Mouse (Mus musculus) ES-E14 (cell line): ENCODE data around the gene Ces1e. TPM values are rescaled to one million over a fixed set of nuclear protein-coding genes. Genes with fewer than 3 reads are reported as not detected.
"Not testable (repeated sequence)": the region's sequence is repeated elsewhere in the genome, so short reads cannot be mapped to it uniquely, and the experiment has no call there.

ENCODE experiments used
- DNase-seq: peaks from one replicate; pipeline ENCODE4 v3.0.0-alpha.2; 2013; ENCODE audit warnings: low read depth, low spot score
- H3K27ac ChIP-seq: 2 replicates; pipeline ENCODE4 v1.5.1; 2012; ENCODE audit warnings: low read depth, mild to moderate bottlenecking, low read length, moderate library complexity, mixed read lengths; ENCODE audit not compliant: poor library complexity, insufficient read depth, severe bottlenecking
- H3K36me3 ChIP-seq: 2 replicates; pipeline ENCODE4 v1.6.1; 2012; ENCODE audit warnings: mild to moderate bottlenecking, low read length, moderate library complexity, mixed read lengths; ENCODE audit not compliant: control insufficient read depth, poor library complexity, insufficient read depth, severe bottlenecking
- H3K4me1 ChIP-seq, 2 experiments: fragments of 150-350 bp in 1 of 2; sonication (generic) in 1 of 2; 2 replicates each; pipeline ENCODE4 v1.6.1; 2012; ENCODE audit warnings: low read length in 2 of 2, mild to moderate bottlenecking in 1 of 2, mixed read lengths in 1 of 2; ENCODE audit not compliant: control insufficient read depth in 2 of 2, insufficient read depth in 2 of 2, poor library complexity in 1 of 2
- H3K4me3 ChIP-seq, 2 experiments: fragments of 150-350 bp in 1 of 2; sonication (generic) in 1 of 2; 2 replicates each; pipeline ENCODE4 v1.5.1; 2012; ENCODE audit warnings: low read length in 2 of 2, low read depth in 1 of 2, mild to moderate bottlenecking in 1 of 2, mixed read lengths in 1 of 2; ENCODE audit not compliant: insufficient read depth in 1 of 2, poor library complexity in 1 of 2, severe bottlenecking in 1 of 2
- H3K9ac ChIP-seq: 2 replicates; pipeline ENCODE4 v1.6.1; 2012; ENCODE audit warnings: low read depth, mild to moderate bottlenecking, low read length, mixed read lengths; ENCODE audit not compliant: poor library complexity, insufficient read depth, severe bottlenecking
- H3K9me3 ChIP-seq: fragments of 150-350 bp; sonication (generic); 2 replicates; pipeline ENCODE4 v1.6.1; 2012; ENCODE audit warnings: low read depth, mild to moderate bottlenecking, low read length; ENCODE audit not compliant: control insufficient read depth, insufficient read depth
- CHD2 ChIP-seq: IDR thresholded peaks from 2 replicates; pipeline ENCODE4 v1.6.1; 2014; ENCODE audit warnings: mild to moderate bottlenecking, low read depth, low read length, inconsistent platforms
- HCFC1 ChIP-seq: IDR thresholded peaks from 2 replicates; pipeline ENCODE4 v1.6.1; 2012; ENCODE audit warnings: low read length, inconsistent platforms, borderline replicate concordance; ENCODE audit not compliant: insufficient read depth
- MAFK ChIP-seq: IDR thresholded peaks from 2 replicates; pipeline ENCODE4 v1.6.1; 2014; ENCODE audit warnings: mild to moderate bottlenecking, low read depth, low read length, inconsistent platforms; ENCODE audit not compliant: insufficient read depth
- ZC3H11A ChIP-seq: IDR thresholded peaks from 2 replicates; pipeline ENCODE4 v1.6.1; 2012; ENCODE audit warnings: low read depth, mild to moderate bottlenecking, inconsistent platforms, low read length, borderline replicate concordance
- ZNF384 ChIP-seq: IDR thresholded peaks from 2 replicates; pipeline ENCODE4 v1.6.1; 2012; ENCODE audit warnings: low read depth, low read length, inconsistent platforms
- in situ Hi-C, 2 experiments: fragments of 600-800 bp; cut with MboI; formaldehyde crosslinking; loops; one replicate each; pipeline ENCODE4 v1.15.1; 2025; ENCODE audit warnings: low sequenced_read_pairs in 2 of 2, inconsistent platforms in 1 of 2; ENCODE audit not compliant: unreplicated experiment in 2 of 2
- total RNA-seq: library from RNA; depleted of rRNA; stranded (reverse); fragments of 300-350 nt; gene quantifications from 2 replicates; pipeline ENCODE4 v1.2.3, GENCODE M21; 2012

Gene Ces1e
- total RNA-seq, 1 experiment, result not detected

- H3K27ac ChIP-seq, result no peak overlapping the region
- no peak overlapping the region for H3K9ac ChIP-seq
- DNase-seq, result no peak
- in situ Hi-C loops, result no loop called here
- H3K4me1 ChIP-seq, result no peaks in the 10 kb centered on the region
- H3K4me3 ChIP-seq, result no peak overlapping the region
- H3K36me3 ChIP-seq, result no peaks in the 10 kb centered on the region
- TF ChIP-seq ZNF384, result no peak
- TF ChIP-seq HCFC1, result no peak
- TF ChIP-seq ZC3H11A, result no peak
- TF ChIP-seq MAFK, result no peak
- TF ChIP-seq CHD2, result no peak
- no peaks in the 10 kb centered on the region for H3K9me3 ChIP-seq
These were observed 5.3 kb upstream of the Ces1e start for GRCm38 (mm10) chr8:93234706-93235105.

GRCm38 (mm10) chr8:93234068-93234467 lies 4.6 kb upstream of the Ces1e start:
- Histone ChIP-seq H3K9me3 (no peaks in the 10 kb centered on the region), H3K9ac (no peak overlapping the region), H3K4me1 (no peaks in the 10 kb centered on the region), H3K36me3 (no peaks in the 10 kb centered on the region), H3K27ac (no peak overlapping the region), H3K4me3 (no peak overlapping the region)
- DNase-seq, result no peak
- in situ Hi-C loops, result no loop called here
- TF ChIP-seq HCFC1 (no peak), CHD2 (no peak), MAFK (no peak), ZC3H11A (no peak), ZNF384 (no peak)

- no peaks in the 10 kb centered on the region for H3K9me3 ChIP-seq
- TF ChIP-seq ZNF384, result no peak
- TF ChIP-seq HCFC1, result no peak
- no peak for TF ChIP-seq MAFK
- no peak for TF ChIP-seq CHD2
- no peak for TF ChIP-seq ZC3H11A
- H3K4me3 ChIP-seq, result no peak overlapping the region
- H3K27ac ChIP-seq, result no peak overlapping the region
- no peak overlapping the region for H3K9ac ChIP-seq
- no peaks in the 10 kb centered on the region for H3K4me1 ChIP-seq
- in situ Hi-C loops, result no loop called here
- no peak for DNase-seq
- H3K36me3 ChIP-seq, result no peaks in the 10 kb centered on the region
These were observed 597 bp downstream of the Ces1e start for GRCm38 (mm10) chr8:93228673-93229370.

- H3K36me3 ChIP-seq, H3K9ac ChIP-seq, DNase-seq, H3K4me3 ChIP-seq, in situ Hi-C loops, H3K27ac ChIP-seq, H3K9me3 ChIP-seq, H3K4me1 ChIP-seq: not testable (repeated sequence)
These were observed 2.9 kb downstream of the Ces1e start for GRCm38 (mm10) chr8:93226471-93226870.

GRCm38 (mm10) chr8:93221896-93222295 lies 7.5 kb downstream of the Ces1e start:
- no peak overlapping the region for H3K27ac ChIP-seq
- TF ChIP-seq HCFC1 (no peak), CHD2 (no peak), ZC3H11A (no peak), ZNF384 (no peak), MAFK (no peak)
- no peaks in the 10 kb centered on the region for H3K9me3 ChIP-seq
- no peak for DNase-seq
- H3K36me3 ChIP-seq, result no peaks in the 10 kb centered on the region
- in situ Hi-C loops, result no loop called here
- no peaks in the 10 kb centered on the region for H3K4me1 ChIP-seq
- no peak overlapping the region for H3K4me3 ChIP-seq
- H3K9ac ChIP-seq, result no peak overlapping the region
